Mouse (Mus musculus): ENCODE data around the gene Patz1. TPM values are rescaled to one million over a fixed set of nuclear protein-coding genes. Genes with fewer than 3 reads are reported as not detected.
A peak's percentile ranks its signal among the peaks of the same experiment; 100 is the strongest.

Gene Patz1
- 1.8 and 2.0 TPM in 2 replicates for polyA plus RNA-seq (2012)

- Histone ChIP-seq H3K4me1 (ENCODE audit: control insufficient read depth) (peaks cover 53% of the 10 kb centered on the region), H3K9me3 (ENCODE audit: control insufficient read depth, low read length) (no peaks in the 10 kb centered on the region), H3K27me3 (ENCODE audit: control insufficient read depth) (peaks cover 20% of the 10 kb centered on the region), H3K4me3 (replicated peaks) (peak within 1 kb of the TSS; percentile 92), H3K36me3 (ENCODE audit: control insufficient read depth) (peaks cover 13% of the 10 kb centered on the region)
- TF ChIP-seq GATA1 (IDR thresholded peaks at IDR 0.05; ENCODE audit: low read length), result no peak
- no peak for TF ChIP-seq TAL1 (IDR thresholded peaks at IDR 0.05; ENCODE audit: low read length)
Measured at GRCm38 (mm10) chr11:3288521-3289301, at the start of gene Patz1. Gene Patz1, plus strand, starts transcription at chr11:3288874.

- Histone ChIP-seq H3K36me3 (ENCODE audit: control insufficient read depth) (peaks cover 100% of the 10 kb centered on the region), H3K4me3 (replicated peaks) (no peak overlapping the region), H3K4me1 (ENCODE audit: control insufficient read depth) (no peaks in the 10 kb centered on the region), H3K27me3 (ENCODE audit: control insufficient read depth) (no peaks in the 10 kb centered on the region), H3K9me3 (ENCODE audit: control insufficient read depth, low read length) (peaks cover 4% of the 10 kb centered on the region)
- TF ChIP-seq GATA1 (IDR thresholded peaks at IDR 0.05; ENCODE audit: low read length), result no peak
- no peak for TF ChIP-seq TAL1 (IDR thresholded peaks at IDR 0.05; ENCODE audit: low read length)
Measured at GRCm38 (mm10) chr11:3242395-3242794, 46.3 kb upstream of the Patz1 start.

- H3K9me3 ChIP-seq (ENCODE audit: control insufficient read depth, low read length), result peaks cover 4% of the 10 kb centered on the region
- no peak for TF ChIP-seq TAL1 (IDR thresholded peaks at IDR 0.05; ENCODE audit: low read length)
- no peak for TF ChIP-seq GATA1 (IDR thresholded peaks at IDR 0.05; ENCODE audit: low read length)
Measured at GRCm38 (mm10) chr11:3243771-3244170, 44.9 kb upstream of the Patz1 start.

GRCm38 (mm10) chr11:3247387-3247786, 41.3 kb upstream of the Patz1 start:
- no peak for TF ChIP-seq TAL1 (IDR thresholded peaks at IDR 0.05; ENCODE audit: low read length)
- TF ChIP-seq GATA1 (IDR thresholded peaks at IDR 0.05; ENCODE audit: low read length), result no peak
- H3K9me3 ChIP-seq (ENCODE audit: control insufficient read depth, low read length), result no peaks in the 10 kb centered on the region
- H3K4me1 ChIP-seq (ENCODE audit: control insufficient read depth), result no peaks in the 10 kb centered on the region
- no peak overlapping the region for H3K4me3 ChIP-seq (replicated peaks)
- H3K27me3 ChIP-seq (ENCODE audit: control insufficient read depth), result no peaks in the 10 kb centered on the region
- peaks cover 100% of the 10 kb centered on the region for H3K36me3 ChIP-seq (ENCODE audit: control insufficient read depth)

More at GRCm38 (mm10) chr11:3243771-3244170, 44.9 kb upstream of the Patz1 start:
- no peak overlapping the region for H3K4me3 ChIP-seq (replicated peaks)
- no peaks in the 10 kb centered on the region for H3K27me3 ChIP-seq (ENCODE audit: control insufficient read depth)
- H3K36me3 ChIP-seq (ENCODE audit: control insufficient read depth), result peaks cover 100% of the 10 kb centered on the region
- no peaks in the 10 kb centered on the region for H3K4me1 ChIP-seq (ENCODE audit: control insufficient read depth)

- Histone ChIP-seq H3K27me3 (ENCODE audit: control insufficient read depth) (no peaks in the 10 kb centered on the region), H3K4me3 (replicated peaks) (no peak overlapping the region), H3K4me1 (ENCODE audit: control insufficient read depth) (peaks cover 18% of the 10 kb centered on the region), H3K36me3 (ENCODE audit: control insufficient read depth) (peaks cover 97% of the 10 kb centered on the region), H3K9me3 (ENCODE audit: control insufficient read depth, low read length) (no peaks in the 10 kb centered on the region)
- TF ChIP-seq GATA1 (IDR thresholded peaks at IDR 0.05; ENCODE audit: low read length), result no peak
- TF ChIP-seq TAL1 (IDR thresholded peaks at IDR 0.05; ENCODE audit: low read length), result no peak
Measured at GRCm38 (mm10) chr11:3259537-3259936, 29.1 kb upstream of the Patz1 start.

- Histone ChIP-seq H3K36me3 (ENCODE audit: control insufficient read depth) (peaks cover 43% of the 10 kb centered on the region), H3K9me3 (ENCODE audit: control insufficient read depth, low read length) (no peaks in the 10 kb centered on the region), H3K4me1 (ENCODE audit: control insufficient read depth) (peaks cover 32% of the 10 kb centered on the region), H3K27me3 (ENCODE audit: control insufficient read depth) (no peaks in the 10 kb centered on the region), H3K4me3 (replicated peaks) (peak overlapping the region; percentile 70)
- TF ChIP-seq TAL1 (IDR thresholded peaks at IDR 0.05; ENCODE audit: low read length) (no peak), GATA1 (IDR thresholded peaks at IDR 0.05; ENCODE audit: low read length) (no peak)
Measured at GRCm38 (mm10) chr11:3265291-3266078, 23.2 kb upstream of the Patz1 start.

- Histone ChIP-seq H3K36me3 (ENCODE audit: control insufficient read depth) (peaks cover 36% of the 10 kb centered on the region), H3K4me1 (ENCODE audit: control insufficient read depth) (peaks cover 32% of the 10 kb centered on the region), H3K4me3 (replicated peaks) (peak within 1 kb of the TSS; percentile 70), H3K9me3 (ENCODE audit: control insufficient read depth, low read length) (no peaks in the 10 kb centered on the region), H3K27me3 (ENCODE audit: control insufficient read depth) (no peaks in the 10 kb centered on the region)
- TF ChIP-seq GATA1 (IDR thresholded peaks at IDR 0.05; ENCODE audit: low read length), result no peak
- TF ChIP-seq TAL1 (IDR thresholded peaks at IDR 0.05; ENCODE audit: low read length), result no peak
Measured at GRCm38 (mm10) chr11:3266079-3266685, 22.5 kb upstream of the Patz1 start, which contains the start of gene Drg1. Gene Drg1, minus strand, starts transcription at chr11:3266415.

DNA sequence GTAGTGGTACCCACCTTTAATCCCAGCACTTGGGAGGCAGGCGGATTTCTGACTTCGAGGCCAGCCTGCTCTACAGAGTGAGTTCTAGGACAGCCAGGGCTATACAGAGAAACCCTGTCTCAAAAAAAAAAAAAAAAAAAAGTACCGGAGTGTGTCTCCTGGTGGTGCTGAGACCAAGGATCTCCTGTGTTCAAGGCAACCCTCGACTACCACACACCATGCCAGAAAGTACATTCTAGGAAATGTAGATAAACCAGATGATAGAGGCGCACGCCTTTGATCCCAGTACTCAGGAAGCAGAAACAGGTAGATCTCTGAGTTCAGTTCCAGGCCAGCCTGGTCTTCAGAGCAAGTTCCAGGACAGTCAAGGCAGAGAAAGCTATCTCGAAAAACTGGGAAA, 21.5 kb upstream of the Patz1 start:
- Histone ChIP-seq H3K27me3 (ENCODE audit: control insufficient read depth) (no peaks in the 10 kb centered on the region), H3K9me3 (ENCODE audit: control insufficient read depth, low read length) (no peaks in the 10 kb centered on the region), H3K4me3 (replicated peaks) (peak overlapping the region; percentile 70), H3K36me3 (ENCODE audit: control insufficient read depth) (peaks cover 26% of the 10 kb centered on the region), H3K4me1 (ENCODE audit: control insufficient read depth) (peaks cover 32% of the 10 kb centered on the region)
- TF ChIP-seq TAL1 (IDR thresholded peaks at IDR 0.05; ENCODE audit: low read length), result no peak
- no peak for TF ChIP-seq GATA1 (IDR thresholded peaks at IDR 0.05; ENCODE audit: low read length)

GRCm38 (mm10) chr11:3269241-3269640, 19.4 kb upstream of the Patz1 start:
- Histone ChIP-seq H3K27me3 (ENCODE audit: control insufficient read depth) (no peaks in the 10 kb centered on the region), H3K4me1 (ENCODE audit: control insufficient read depth) (peaks cover 24% of the 10 kb centered on the region), H3K36me3 (ENCODE audit: control insufficient read depth) (peaks cover 5% of the 10 kb centered on the region), H3K4me3 (replicated peaks) (no peak overlapping the region), H3K9me3 (ENCODE audit: control insufficient read depth, low read length) (no peaks in the 10 kb centered on the region)
- no peak for TF ChIP-seq GATA1 (IDR thresholded peaks at IDR 0.05; ENCODE audit: low read length)
- TF ChIP-seq TAL1 (IDR thresholded peaks at IDR 0.05; ENCODE audit: low read length), result no peak
